Mouse (Mus musculus) limb, embryonic 14.5 days (tissue): ENCODE measurements around the gene Efcab9. TPM values are rescaled to one million over a fixed set of nuclear protein-coding genes. Genes with fewer than 3 reads are reported as not detected.

Experiments
- ATAC-seq: fragments of 200-750 bp; cut with Nextera tagmentation; 2 replicates; pipeline ENCODE4 v1.8.0; 2017; ENCODE audit warnings: low read depth, moderate number of reproducible peaks, moderate TSS enrichment; ENCODE audit not compliant: low FRiP score
- DNase-seq: peaks from one replicate; pipeline ENCODE4 v3.0.0-alpha.2; 2015; ENCODE audit warnings: low spot score
- H3K27ac ChIP-seq: fragments of 300-500 bp; sonication (generic); replicated peaks from 2 replicates; pipeline ENCODE4 v1.5.1; 2014; ENCODE audit warnings: low read depth, mild to moderate bottlenecking, low read length, moderate library complexity, mixed read lengths
- H3K27me3 ChIP-seq: fragments of 300-500 bp; sonication (generic); 2 replicates; pipeline ENCODE4 v1.6.1; 2014; ENCODE audit warnings: low read length, mixed read lengths; ENCODE audit not compliant: control insufficient read depth, insufficient read depth
- H3K36me3 ChIP-seq: fragments of 300-500 bp; sonication (generic); 2 replicates; pipeline ENCODE4 v1.6.1; 2014; ENCODE audit warnings: mild to moderate bottlenecking, low read length, moderate library complexity, mixed read lengths; ENCODE audit not compliant: control insufficient read depth, insufficient read depth
- H3K4me1 ChIP-seq: fragments of 300-500 bp; sonication (generic); 2 replicates; pipeline ENCODE4 v1.6.1; 2014; ENCODE audit warnings: antibody characterized with exemption, low read length, mixed read lengths; ENCODE audit not compliant: control insufficient read depth, insufficient read depth
- H3K4me2 ChIP-seq: fragments of 300-500 bp; sonication (generic); replicated peaks from 2 replicates; pipeline ENCODE4 v1.6.1; 2014; ENCODE audit warnings: low read depth, mild to moderate bottlenecking, low read length, moderate library complexity; ENCODE audit not compliant: severe bottlenecking
- H3K4me3 ChIP-seq: fragments of 300-500 bp; sonication (generic); replicated peaks from 2 replicates; pipeline ENCODE4 v1.5.1; 2014; ENCODE audit warnings: low read length
- H3K9ac ChIP-seq: fragments of 300-500 bp; sonication (generic); 2 replicates; pipeline ENCODE4 v1.6.1; 2014; ENCODE audit warnings: mild to moderate bottlenecking, low read depth, low read length, moderate library complexity; ENCODE audit not compliant: severe bottlenecking
- H3K9me3 ChIP-seq: fragments of 300-500 bp; sonication (generic); 2 replicates; pipeline ENCODE4 v1.6.1; 2016; ENCODE audit warnings: low read length; ENCODE audit not compliant: control insufficient read depth
- POLR2A ChIP-seq: fragments of 200-500 bp; IDR thresholded peaks from 2 replicates; pipeline ENCODE4 v1.8.0; 2012; ENCODE audit warnings: inconsistent platforms, mild to moderate bottlenecking, moderate library complexity, borderline replicate concordance; ENCODE audit not compliant: insufficient read depth, insufficient read length; ENCODE audit errors: extremely low read depth
- whole genome bisulfite sequencing: fragments of 180-500 bp; shearing (Covaris S2); extraction: QIAGEN DNeasy Blood & Tissue Kit; methylation state at CpG from one replicate; pipeline ENCODE4 v1.1.7; 2014; 5-methylcytosine and 5-hydroxymethylcytosine counted together
- polyA plus RNA-seq, 2 experiments: library from polyadenylated mRNA; depleted of rRNA in 1 of 2; stranded (reverse) in 1 of 2; unstranded in 1 of 2; fragments of >200 nt; fragmentation: Nextera tagmentation in 1 of 2; extraction: Ambion mirVana in 1 of 2; gene quantifications; 2 replicates each; pipeline versions ENCODE4 v1.2.1 to v1.2.3; 2012 to 2014

Efcab9 gene
- polyA plus RNA-seq, 2 experiments = 0.11 TPM; not detected in 1

DNA sequence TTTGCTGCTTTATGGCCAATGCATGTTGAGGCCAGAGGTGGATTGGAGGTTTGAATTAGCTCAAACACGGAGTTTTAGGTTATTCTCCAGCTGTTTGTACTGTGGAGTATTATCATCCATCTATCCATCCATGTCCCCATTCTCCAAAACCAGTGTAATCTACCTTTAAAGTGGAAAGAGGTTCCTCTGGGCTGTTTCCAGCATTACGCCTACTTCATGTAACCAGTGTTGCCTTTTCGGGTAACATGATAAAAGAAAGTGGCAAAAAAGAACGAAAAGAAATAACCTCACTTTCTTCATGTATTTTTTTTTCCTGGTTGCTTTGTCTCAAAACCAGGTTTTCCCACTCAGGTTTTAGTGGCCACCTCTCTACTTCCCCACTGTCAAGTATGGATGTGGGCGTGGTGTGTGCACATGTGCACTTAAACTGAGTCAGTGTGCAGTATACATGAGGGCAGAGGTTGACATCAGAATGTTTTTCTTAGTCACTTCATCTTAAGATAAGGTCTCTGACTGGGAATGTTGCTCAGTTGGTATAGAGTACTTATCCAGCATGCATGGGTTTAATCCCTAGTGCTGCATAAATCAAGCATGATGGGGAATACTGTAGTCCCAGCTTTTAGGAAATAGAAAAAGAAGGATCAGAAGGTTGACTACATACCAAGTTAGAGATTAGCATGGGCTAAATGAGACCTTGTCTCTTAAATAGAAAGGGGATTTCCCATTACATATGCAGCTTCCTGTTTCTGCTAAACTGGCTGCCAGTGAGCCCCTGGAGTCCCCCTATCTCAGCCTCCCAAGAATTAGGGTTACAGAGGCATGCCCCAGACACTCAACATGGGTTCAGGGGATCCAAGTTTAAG lies 42.8 kb downstream of the Efcab9 start:
- ATAC-seq (no peak), DNase-seq (no peak)
- Histone ChIP-seq H3K4me1 (peaks cover 10% of the 10 kb centered on the region), H3K4me3 (no peak overlapping the region), H3K4me2 (no peak overlapping the region), H3K36me3 (no peaks in the 10 kb centered on the region), H3K9me3 (no peaks in the 10 kb centered on the region), H3K9ac (no peak overlapping the region), H3K27me3 (no peaks in the 10 kb centered on the region), H3K27ac (peak overlapping the region; percentile 20; the same call in 1 of the 2 replicates)
- no peak for TF ChIP-seq POLR2A
- 76% methylated on average over 5 of the region's 5 CpGs for WGBS

- Histone ChIP-seq H3K4me2 (no peak overlapping the region), H3K4me3 (no peak overlapping the region), H3K27ac (peak overlapping the region; percentile 20; the same call in 1 of the 2 replicates), H3K9ac (no peak overlapping the region), H3K36me3 (no peaks in the 10 kb centered on the region), H3K9me3 (no peaks in the 10 kb centered on the region), H3K4me1 (peaks cover 10% of the 10 kb centered on the region), H3K27me3 (no peaks in the 10 kb centered on the region)
- no peak for TF ChIP-seq POLR2A
- DNase-seq = no peak
- ATAC-seq = no peak
These were observed 43.5 kb downstream of the Efcab9 start for GRCm38 (mm10) chr11:32488344-32488743.

- no peaks in the 10 kb centered on the region for H3K27me3 ChIP-seq
- no peak overlapping the region for H3K4me3 ChIP-seq
- no peak overlapping the region for H3K9ac ChIP-seq
- no peak for TF ChIP-seq POLR2A
- no peaks in the 10 kb centered on the region for H3K9me3 ChIP-seq
- 90% methylated on average over 3 of the region's 3 CpGs for whole genome bisulfite sequencing
- no peak overlapping the region for H3K4me2 ChIP-seq
- no peaks in the 10 kb centered on the region for H3K36me3 ChIP-seq
- DNase-seq (no peak), ATAC-seq (no peak)
- H3K27ac ChIP-seq = no peak overlapping the region
- H3K4me1 ChIP-seq = peaks cover 7% of the 10 kb centered on the region
These were observed 44.4 kb downstream of the Efcab9 start for GRCm38 (mm10) chr11:32487501-32487900.

DNA sequence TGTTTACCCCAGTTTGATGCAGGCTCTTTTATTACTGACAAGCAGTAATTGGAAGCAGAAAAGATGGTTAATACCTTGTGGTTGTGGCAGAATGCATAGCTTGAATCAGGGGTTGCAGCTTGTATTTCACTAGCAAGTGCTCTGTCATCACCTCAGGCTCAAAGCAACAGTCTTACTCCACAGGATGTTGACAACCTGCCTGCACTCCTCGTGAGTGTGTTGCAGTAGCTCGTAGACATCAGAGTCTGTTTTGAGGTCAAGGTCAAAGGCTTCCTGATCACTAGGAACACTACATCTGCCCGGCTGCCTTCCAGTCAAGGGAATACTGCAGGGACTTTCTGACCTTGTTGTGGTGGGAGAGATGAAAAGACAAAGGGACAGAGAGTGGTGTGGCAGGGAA lies 45.3 kb downstream of the Efcab9 start:
- 34% methylated on average over 3 of the region's 3 CpGs for WGBS
- DNase-seq (no peak), ATAC-seq (no peak)
- Histone ChIP-seq H3K9me3 (no peaks in the 10 kb centered on the region), H3K9ac (no peak overlapping the region), H3K36me3 (no peaks in the 10 kb centered on the region), H3K4me1 (peaks cover 7% of the 10 kb centered on the region), H3K4me3 (no peak overlapping the region), H3K27me3 (no peaks in the 10 kb centered on the region), H3K4me2 (no peak overlapping the region), H3K27ac (no peak overlapping the region)
- no peak for TF ChIP-seq POLR2A

DNA sequence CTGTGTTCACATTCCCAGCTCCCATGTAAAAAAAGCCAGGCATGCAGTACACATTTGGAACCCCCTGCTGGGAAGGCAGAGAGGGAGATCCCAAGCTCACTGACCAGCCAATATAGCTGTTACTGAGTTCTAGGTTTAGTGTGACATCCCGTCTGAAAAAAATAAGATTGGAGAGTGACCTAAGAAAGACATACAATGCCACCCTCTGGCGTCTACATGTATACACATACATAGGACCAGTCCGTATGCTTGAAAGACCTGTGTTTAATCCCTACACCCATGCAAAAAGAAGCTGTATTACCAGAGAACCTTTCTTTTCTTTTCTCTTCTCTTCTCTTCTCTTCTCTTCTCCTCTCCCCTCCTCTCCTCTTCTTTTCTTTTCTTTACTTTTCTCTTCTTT lies 46.6 kb downstream of the Efcab9 start:
- Histone ChIP-seq H3K36me3 (no peaks in the 10 kb centered on the region), H3K9me3 (no peaks in the 10 kb centered on the region), H3K27me3 (no peaks in the 10 kb centered on the region), H3K4me3 (no peak overlapping the region), H3K9ac (no peak overlapping the region), H3K4me2 (no peak overlapping the region), H3K4me1 (peaks cover 7% of the 10 kb centered on the region), H3K27ac (no peak overlapping the region)
- no peak for TF ChIP-seq POLR2A
- ATAC-seq (no peak), DNase-seq (no peak)
- 66% methylated on average over 3 of the region's 3 CpGs for WGBS
